Mouse (Mus musculus): ENCODE measurements around the gene Hspa12b.

Hspa12b gene

GRCm38 (mm10) chr2:131152166-131152730 is 25.2 kb downstream of the Hspa12b start:
- DNase-seq = no peak

GRCm38 (mm10) chr2:131154036-131154435 is 27.0 kb downstream of the Hspa12b start:
- DNase-seq = no peak

- no peak for DNase-seq
These were observed 29.9 kb downstream of the Hspa12b start for GRCm38 (mm10) chr2:131156987-131157386.

- DNase-seq = peak in 1 of 2 experiments; percentile 51
These were observed 32.4 kb downstream of the Hspa12b start for GRCm38 (mm10) chr2:131159491-131159910.

GRCm38 (mm10) chr2:131159938-131160581 is 33.0 kb downstream of the Hspa12b start, which contains the start of gene 1700037H04Rik:
TSS of gene 1700037H04Rik (minus strand) at chr2:131160081.
- DNase-seq = peak; percentile 99

GRCm38 (mm10) chr2:131160671-131161111 is 33.6 kb downstream of the Hspa12b start:
- peak; percentile 39 to 53 for DNase-seq

GRCm38 (mm10) chr2:131163924-131164323 is 36.8 kb downstream of the Hspa12b start:
- peak; percentile 68 to 86 for DNase-seq

- peak in 1 of 2 experiments; percentile 29 for DNase-seq
These were observed 39.1 kb downstream of the Hspa12b start for GRCm38 (mm10) chr2:131166172-131166571.

GRCm38 (mm10) chr2:131167984-131168383 is 40.9 kb downstream of the Hspa12b start:
- no peak for DNase-seq

GRCm38 (mm10) chr2:131168914-131169313 is 41.8 kb downstream of the Hspa12b start:
- DNase-seq = no peak

GRCm38 (mm10) chr2:131170936-131171335 is 43.9 kb downstream of the Hspa12b start:
- no peak for DNase-seq

GRCm38 (mm10) chr2:131171401-131172104 is 44.5 kb downstream of the Hspa12b start:
- peak; percentile 79 to 89 for DNase-seq

GRCm38 (mm10) chr2:131172322-131172721 is 45.2 kb downstream of the Hspa12b start:
- DNase-seq = no peak

- peak; percentile 75 to 90 for DNase-seq
These were observed 47.6 kb downstream of the Hspa12b start for GRCm38 (mm10) chr2:131174700-131175099.

GRCm38 (mm10) chr2:131175286-131175944 is 48.3 kb downstream of the Hspa12b start:
- peak; percentile 33 to 53 for DNase-seq

GRCm38 (mm10) chr2:131175945-131176309 is 48.8 kb downstream of the Hspa12b start:
- peak; percentile 47 to 59 for DNase-seq

GRCm38 (mm10) chr2:131176491-131176890 is 49.4 kb downstream of the Hspa12b start:
- peak; percentile 86 to 92 for DNase-seq

- DNase-seq = peak; percentile 29 to 49
These were observed 50.9 kb downstream of the Hspa12b start for GRCm38 (mm10) chr2:131177932-131178331.

GRCm38 (mm10) chr2:131178828-131179245 is 51.8 kb downstream of the Hspa12b start:
- peak; percentile 33 to 57 for DNase-seq

- DNase-seq = peak; percentile 58 to 75
These were observed 52.3 kb downstream of the Hspa12b start for GRCm38 (mm10) chr2:131179246-131179886.

- DNase-seq = peak; percentile 86 to 95
These were observed 53.0 kb downstream of the Hspa12b start, which contains the start of gene Cenpb for GRCm38 (mm10) chr2:131179990-131180587. TSS of gene Cenpb (minus strand) at chr2:131180067.

GRCm38 (mm10) chr2:131186343-131186742 is 59.3 kb downstream of the Hspa12b start:
- DNase-seq = peak in 1 of 2 experiments; percentile 38

Measured in kidney, postnatal 36 days (tissue).